Mouse (Mus musculus): ENCODE data around the gene Mctp2. TPM values are rescaled to one million over a fixed set of nuclear protein-coding genes. Genes with fewer than 3 reads are reported as not detected.

Gene Mctp2
- polyA plus RNA-seq, 1 experiment: 0.64 TPM

GRCm38 (mm10) chr7:72119713-72120112, 186.7 kb downstream of the Mctp2 start:
- H3K4me1 ChIP-seq (ENCODE audit: control insufficient read depth, insufficient read depth, low read length): no peaks in the 10 kb centered on the region
- DNase-seq: no peak
- no peak overlapping the region for H3K4me3 ChIP-seq (replicated peaks; ENCODE audit: insufficient read depth, low read depth, low read length)
- no peak overlapping the region for H3K27ac ChIP-seq (ENCODE audit: insufficient read depth, low read length)
- TF ChIP-seq CTCF (IDR thresholded peaks at IDR 0.05; ENCODE audit: borderline replicate concordance, insufficient read depth, low read depth, low read length) (no peak), POLR2A (IDR thresholded peaks at IDR 0.05; ENCODE audit: borderline replicate concordance, insufficient read depth, low read length) (no peak)
- 85% methylated on average over 3 of the region's 3 CpGs for WGBS
- no peaks in the 10 kb centered on the region for H3K27me3 ChIP-seq (ENCODE audit: control insufficient read depth, insufficient read depth, low read length)

GRCm38 (mm10) chr7:72117376-72118077, 188.9 kb downstream of the Mctp2 start:
- Histone ChIP-seq H3K27me3 (ENCODE audit: control insufficient read depth, insufficient read depth, low read length) (no peaks in the 10 kb centered on the region), H3K4me3 (replicated peaks; ENCODE audit: insufficient read depth, low read depth, low read length) (no peak overlapping the region), H3K27ac (ENCODE audit: insufficient read depth, low read length) (no peak overlapping the region), H3K4me1 (ENCODE audit: control insufficient read depth, insufficient read depth, low read length) (no peaks in the 10 kb centered on the region)
- no peak for DNase-seq
- 87% methylated on average over 4 of the region's 4 CpGs for WGBS
- TF ChIP-seq CTCF (IDR thresholded peaks at IDR 0.05; ENCODE audit: borderline replicate concordance, insufficient read depth, low read depth, low read length) (no peak), POLR2A (IDR thresholded peaks at IDR 0.05; ENCODE audit: borderline replicate concordance, insufficient read depth, low read length) (no peak)

- Histone ChIP-seq H3K27ac (ENCODE audit: insufficient read depth, low read length) (no peak overlapping the region), H3K4me3 (replicated peaks; ENCODE audit: insufficient read depth, low read depth, low read length) (no peak overlapping the region), H3K4me1 (ENCODE audit: control insufficient read depth, insufficient read depth, low read length) (no peaks in the 10 kb centered on the region), H3K27me3 (ENCODE audit: control insufficient read depth, insufficient read depth, low read length) (no peaks in the 10 kb centered on the region)
- TF ChIP-seq CTCF (IDR thresholded peaks at IDR 0.05; ENCODE audit: borderline replicate concordance, insufficient read depth, low read depth, low read length) (no peak), POLR2A (IDR thresholded peaks at IDR 0.05; ENCODE audit: borderline replicate concordance, insufficient read depth, low read length) (no peak)
- no peak for DNase-seq
- 90% methylated on average over 2 of the region's 2 CpGs for WGBS
Observed at GRCm38 (mm10) chr7:72115073-72115472, 191.3 kb downstream of the Mctp2 start.

DNA sequence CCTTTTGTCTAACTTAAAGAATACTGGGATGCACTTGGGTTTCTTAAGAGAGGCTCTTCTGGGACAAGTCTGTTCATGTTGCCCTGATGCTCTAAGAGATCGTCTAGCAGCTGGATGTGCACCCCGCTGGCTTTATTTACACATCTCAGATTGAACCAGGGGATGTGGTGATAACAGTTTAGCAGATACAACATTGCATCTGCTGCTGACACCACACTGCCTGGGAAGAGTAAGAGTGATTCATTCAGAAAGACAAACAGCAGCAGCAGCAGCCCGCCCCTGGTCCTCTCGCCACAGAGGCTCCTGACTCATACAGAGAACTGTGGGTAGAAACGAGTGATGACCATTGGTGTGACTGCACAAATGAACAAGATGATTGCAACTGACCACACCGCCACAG, 195.8 kb downstream of the Mctp2 start:
- TF ChIP-seq POLR2A (IDR thresholded peaks at IDR 0.05; ENCODE audit: borderline replicate concordance, insufficient read depth, low read length) (no peak), CTCF (IDR thresholded peaks at IDR 0.05; ENCODE audit: borderline replicate concordance, insufficient read depth, low read depth, low read length) (no peak)
- no peak overlapping the region for H3K27ac ChIP-seq (ENCODE audit: insufficient read depth, low read length)
- no peaks in the 10 kb centered on the region for H3K4me1 ChIP-seq (ENCODE audit: control insufficient read depth, insufficient read depth, low read length)
- no peak overlapping the region for H3K4me3 ChIP-seq (replicated peaks; ENCODE audit: insufficient read depth, low read depth, low read length)
- H3K27me3 ChIP-seq (ENCODE audit: control insufficient read depth, insufficient read depth, low read length): no peaks in the 10 kb centered on the region
- no peak for DNase-seq
- WGBS: 68% methylated on average over 6 of the region's 6 CpGs

GRCm38 (mm10) chr7:72108639-72109399, 197.6 kb downstream of the Mctp2 start:
- Histone ChIP-seq H3K4me1 (ENCODE audit: control insufficient read depth, insufficient read depth, low read length) (no peaks in the 10 kb centered on the region), H3K4me3 (replicated peaks; ENCODE audit: insufficient read depth, low read depth, low read length) (no peak overlapping the region), H3K27ac (ENCODE audit: insufficient read depth, low read length) (no peak overlapping the region), H3K27me3 (ENCODE audit: control insufficient read depth, insufficient read depth, low read length) (no peaks in the 10 kb centered on the region)
- WGBS: 83% methylated on average over 3 of the region's 3 CpGs
- TF ChIP-seq CTCF (IDR thresholded peaks at IDR 0.05; ENCODE audit: borderline replicate concordance, insufficient read depth, low read depth, low read length): no peak
- no peak for TF ChIP-seq POLR2A (IDR thresholded peaks at IDR 0.05; ENCODE audit: borderline replicate concordance, insufficient read depth, low read length)
- DNase-seq: no peak

- H3K27ac ChIP-seq (ENCODE audit: insufficient read depth, low read length): no peak overlapping the region
- no peaks in the 10 kb centered on the region for H3K27me3 ChIP-seq (ENCODE audit: control insufficient read depth, insufficient read depth, low read length)
- WGBS: 53% methylated on average over 6 of the region's 6 CpGs
- H3K4me1 ChIP-seq (ENCODE audit: control insufficient read depth, insufficient read depth, low read length): no peaks in the 10 kb centered on the region
- TF ChIP-seq CTCF (IDR thresholded peaks at IDR 0.05; ENCODE audit: borderline replicate concordance, insufficient read depth, low read depth, low read length) (no peak), POLR2A (IDR thresholded peaks at IDR 0.05; ENCODE audit: borderline replicate concordance, insufficient read depth, low read length) (no peak)
- no peak for DNase-seq
- H3K4me3 ChIP-seq (replicated peaks; ENCODE audit: insufficient read depth, low read depth, low read length): no peak overlapping the region
Observed at GRCm38 (mm10) chr7:72104170-72104569, 202.2 kb downstream of the Mctp2 start.

GRCm38 (mm10) chr7:72103654-72104053, 202.8 kb downstream of the Mctp2 start:
- H3K4me3 ChIP-seq (replicated peaks; ENCODE audit: insufficient read depth, low read depth, low read length): no peak overlapping the region
- 83% methylated on average over 3 of the region's 3 CpGs for WGBS
- TF ChIP-seq CTCF (IDR thresholded peaks at IDR 0.05; ENCODE audit: borderline replicate concordance, insufficient read depth, low read depth, low read length) (no peak), POLR2A (IDR thresholded peaks at IDR 0.05; ENCODE audit: borderline replicate concordance, insufficient read depth, low read length) (no peak)
- H3K4me1 ChIP-seq (ENCODE audit: control insufficient read depth, insufficient read depth, low read length): no peaks in the 10 kb centered on the region
- no peaks in the 10 kb centered on the region for H3K27me3 ChIP-seq (ENCODE audit: control insufficient read depth, insufficient read depth, low read length)
- DNase-seq: no peak
- no peak overlapping the region for H3K27ac ChIP-seq (ENCODE audit: insufficient read depth, low read length)

GRCm38 (mm10) chr7:72100683-72101082, 205.7 kb downstream of the Mctp2 start:
- TF ChIP-seq POLR2A (IDR thresholded peaks at IDR 0.05; ENCODE audit: borderline replicate concordance, insufficient read depth, low read length): no peak
- no peak for TF ChIP-seq CTCF (IDR thresholded peaks at IDR 0.05; ENCODE audit: borderline replicate concordance, insufficient read depth, low read depth, low read length)
- no peaks in the 10 kb centered on the region for H3K27me3 ChIP-seq (ENCODE audit: control insufficient read depth, insufficient read depth, low read length)
- no peak overlapping the region for H3K4me3 ChIP-seq (replicated peaks; ENCODE audit: insufficient read depth, low read depth, low read length)
- DNase-seq: no peak
- H3K27ac ChIP-seq (ENCODE audit: insufficient read depth, low read length): no peak overlapping the region
- WGBS: 46% methylated on average over 5 of the region's 5 CpGs
- H3K4me1 ChIP-seq (ENCODE audit: control insufficient read depth, insufficient read depth, low read length): no peaks in the 10 kb centered on the region
